Mouse (Mus musculus): ENCODE results near the gene Cfd. TPM values are rescaled to one million over a fixed set of nuclear protein-coding genes. Genes with fewer than 3 reads are reported as not detected.

Cfd gene
- polyA plus RNA-seq, 1 experiment, result not detected

DNA sequence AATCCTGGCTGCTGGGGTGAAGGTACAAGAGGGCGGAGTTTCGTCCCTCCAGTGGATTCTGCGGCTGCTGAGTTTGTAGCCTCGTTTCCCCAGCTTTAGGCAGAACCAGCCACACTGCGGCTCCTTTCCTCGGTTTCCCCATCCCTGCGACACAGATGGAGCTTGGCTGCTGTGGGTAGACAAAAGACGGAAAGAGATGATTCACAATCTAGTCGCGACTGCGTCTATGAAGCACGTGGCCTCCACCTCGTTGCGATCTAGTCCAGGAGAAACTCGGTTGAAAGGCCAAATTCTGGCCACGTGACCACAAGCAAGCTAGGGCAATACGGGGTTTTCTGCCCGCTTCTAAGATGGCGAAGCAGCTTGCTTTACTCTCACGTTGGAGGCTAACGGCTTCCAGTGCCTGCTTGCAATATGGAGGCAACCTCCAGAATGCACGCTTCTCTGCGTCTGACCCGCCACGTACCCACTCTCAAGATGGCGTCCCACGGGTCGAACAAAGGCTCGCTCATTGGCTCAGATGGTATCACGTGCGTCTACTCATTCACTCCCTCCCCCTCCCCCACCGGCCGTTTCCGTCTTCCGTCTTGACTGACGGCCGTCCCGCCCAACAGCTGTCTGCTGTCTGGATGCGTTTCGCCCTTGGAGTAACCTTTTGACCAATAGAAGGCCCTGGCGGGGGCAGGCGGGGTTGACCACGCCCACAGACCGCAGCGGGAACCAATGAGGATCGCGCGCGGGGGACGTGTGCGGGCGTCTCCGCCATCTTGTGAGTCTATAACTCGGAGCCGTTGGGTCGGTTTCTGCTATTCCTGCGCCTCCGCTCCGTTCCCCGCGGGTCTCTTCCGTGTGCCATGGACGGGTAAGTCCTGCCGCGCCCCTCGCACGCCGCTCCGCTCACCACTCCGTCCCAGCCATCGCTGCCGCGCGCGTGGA, 36.5 kb upstream of the Cfd start, which contains the start of gene Ptbp1:
Gene Ptbp1, plus strand, starts transcription at position 568 of the 936 bp plus-strand sequence.
- Histone ChIP-seq H3K27ac (ENCODE audit: insufficient read depth, low read length) (peak within 1 kb of the TSS; percentile 96), H3K4me1 (ENCODE audit: control insufficient read depth, insufficient read depth, low read length) (peaks cover 13% of the 10 kb centered on the region; the same call in 1 of the 2 replicates), H3K4me3 (ENCODE audit: insufficient read depth, low read length) (peak within 1 kb of the TSS; percentile 97)
- TF ChIP-seq POLR2A (IDR thresholded peaks at IDR 0.05; ENCODE audit: low read depth, low read length) (peak; percentile 100), CTCF (IDR thresholded peaks at IDR 0.05; ENCODE audit: borderline replicate concordance, insufficient read depth, low read length) (no peak)

DNA sequence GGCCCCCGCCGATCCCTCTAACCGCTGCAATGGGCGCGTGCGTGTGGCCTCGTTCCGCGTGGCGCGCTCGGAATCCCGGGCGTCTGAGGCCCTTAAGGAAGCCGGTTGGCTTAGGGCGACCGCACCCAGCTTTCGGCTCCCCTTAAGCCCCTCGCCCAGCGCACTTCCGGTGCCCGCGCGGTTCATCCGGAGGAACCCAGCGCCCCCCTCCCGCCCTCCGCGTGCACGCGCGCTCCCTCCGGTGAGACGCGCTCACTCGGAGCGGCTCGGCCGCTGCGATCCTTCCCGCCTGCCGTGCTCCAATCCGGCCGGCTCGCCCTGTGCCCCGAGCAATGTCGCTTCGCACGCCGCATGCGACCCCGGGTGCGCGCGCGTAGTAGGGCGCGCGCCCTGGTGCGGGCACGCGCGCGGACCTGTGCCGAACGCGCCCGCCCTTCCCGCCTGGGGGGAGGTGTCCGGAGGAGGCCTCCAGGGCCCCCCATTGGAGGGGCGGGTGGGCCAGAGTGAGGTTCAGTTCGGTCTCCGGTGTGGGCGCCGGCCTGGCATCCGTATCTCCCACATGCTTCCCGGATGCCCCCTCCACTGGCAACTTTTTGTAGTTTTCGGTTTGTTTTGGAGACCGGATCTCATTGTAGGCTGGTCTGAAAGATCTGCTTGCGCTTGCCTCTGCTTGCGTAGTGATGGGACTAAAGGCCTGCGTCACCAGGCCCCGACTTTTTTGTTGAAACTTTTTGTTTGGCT, 35.7 kb upstream of the Cfd start:
- H3K27ac ChIP-seq (ENCODE audit: insufficient read depth, low read length), result peak overlapping the region; percentile 94
- H3K4me1 ChIP-seq (ENCODE audit: control insufficient read depth, insufficient read depth, low read length), result peaks cover 13% of the 10 kb centered on the region; the same call in 1 of the 2 replicates
- peak overlapping the region; percentile 97 for H3K4me3 ChIP-seq (ENCODE audit: insufficient read depth, low read length)
- TF ChIP-seq POLR2A (IDR thresholded peaks at IDR 0.05; ENCODE audit: low read depth, low read length), result no peak; the same call in none of the 2 replicates
- no peak for TF ChIP-seq CTCF (IDR thresholded peaks at IDR 0.05; ENCODE audit: borderline replicate concordance, insufficient read depth, low read length)

DNA sequence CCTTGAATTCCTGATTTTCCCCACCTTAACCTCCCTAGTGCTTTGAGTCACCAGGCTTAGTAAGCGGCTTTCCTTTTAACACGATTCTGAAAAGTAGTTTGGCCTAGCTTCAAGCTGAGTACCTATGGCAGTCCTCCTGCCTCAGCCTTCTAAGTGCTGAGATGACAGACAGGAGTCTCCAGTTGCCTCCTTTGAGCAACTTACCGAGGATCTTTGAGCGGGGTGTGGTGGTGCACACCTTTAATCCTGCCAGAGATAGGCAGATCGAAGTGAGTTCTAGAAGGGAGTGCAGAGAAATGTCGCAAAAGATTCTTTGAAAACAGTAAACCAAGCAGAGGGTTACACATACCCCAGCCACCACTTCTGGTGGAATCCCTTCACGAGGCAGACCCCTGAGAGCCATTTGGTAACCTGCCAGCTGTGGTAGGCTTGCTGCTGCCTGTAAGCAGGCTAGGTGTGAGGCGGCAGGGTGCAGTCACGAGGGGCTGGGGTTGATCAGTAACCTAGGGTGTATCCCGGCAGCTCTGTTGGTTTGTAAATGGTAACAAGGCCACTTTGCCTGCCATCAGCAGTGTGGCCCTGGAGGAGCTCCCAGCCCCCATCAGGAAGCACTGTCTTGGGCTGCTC, 35.0 kb upstream of the Cfd start:
- peak overlapping the region; percentile 94 for H3K27ac ChIP-seq (ENCODE audit: insufficient read depth, low read length)
- peaks cover 13% of the 10 kb centered on the region; the same call in 1 of the 2 replicates for H3K4me1 ChIP-seq (ENCODE audit: control insufficient read depth, insufficient read depth, low read length)
- peak overlapping the region; percentile 97 for H3K4me3 ChIP-seq (ENCODE audit: insufficient read depth, low read length)
- TF ChIP-seq POLR2A (IDR thresholded peaks at IDR 0.05; ENCODE audit: low read depth, low read length) (no peak; the same call in 1 of the 2 replicates), CTCF (IDR thresholded peaks at IDR 0.05; ENCODE audit: borderline replicate concordance, insufficient read depth, low read length) (no peak)

DNA sequence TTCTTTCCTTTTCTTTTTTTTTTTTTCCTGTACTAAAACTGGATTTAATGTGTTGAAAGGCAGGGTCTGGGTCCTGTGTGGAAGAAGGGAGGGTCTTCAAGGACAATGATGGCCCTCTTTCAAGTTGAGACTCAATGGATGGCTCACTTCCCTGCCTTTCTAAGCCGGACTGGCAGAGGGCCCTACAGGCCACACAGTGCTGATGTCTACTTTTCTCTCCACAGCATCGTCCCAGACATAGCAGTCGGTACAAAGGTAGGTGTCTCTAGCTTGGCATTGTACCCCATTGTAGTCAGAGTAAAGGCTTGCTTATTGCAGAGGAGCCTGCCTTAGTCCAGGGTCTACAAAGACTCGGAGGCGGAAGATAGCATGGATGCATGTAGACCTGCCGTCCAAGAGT, 34.4 kb upstream of the Cfd start:
- Histone ChIP-seq H3K27ac (ENCODE audit: insufficient read depth, low read length) (no peak overlapping the region), H3K4me1 (ENCODE audit: control insufficient read depth, insufficient read depth, low read length) (peaks cover 13% of the 10 kb centered on the region; the same call in 1 of the 2 replicates)

DNA sequence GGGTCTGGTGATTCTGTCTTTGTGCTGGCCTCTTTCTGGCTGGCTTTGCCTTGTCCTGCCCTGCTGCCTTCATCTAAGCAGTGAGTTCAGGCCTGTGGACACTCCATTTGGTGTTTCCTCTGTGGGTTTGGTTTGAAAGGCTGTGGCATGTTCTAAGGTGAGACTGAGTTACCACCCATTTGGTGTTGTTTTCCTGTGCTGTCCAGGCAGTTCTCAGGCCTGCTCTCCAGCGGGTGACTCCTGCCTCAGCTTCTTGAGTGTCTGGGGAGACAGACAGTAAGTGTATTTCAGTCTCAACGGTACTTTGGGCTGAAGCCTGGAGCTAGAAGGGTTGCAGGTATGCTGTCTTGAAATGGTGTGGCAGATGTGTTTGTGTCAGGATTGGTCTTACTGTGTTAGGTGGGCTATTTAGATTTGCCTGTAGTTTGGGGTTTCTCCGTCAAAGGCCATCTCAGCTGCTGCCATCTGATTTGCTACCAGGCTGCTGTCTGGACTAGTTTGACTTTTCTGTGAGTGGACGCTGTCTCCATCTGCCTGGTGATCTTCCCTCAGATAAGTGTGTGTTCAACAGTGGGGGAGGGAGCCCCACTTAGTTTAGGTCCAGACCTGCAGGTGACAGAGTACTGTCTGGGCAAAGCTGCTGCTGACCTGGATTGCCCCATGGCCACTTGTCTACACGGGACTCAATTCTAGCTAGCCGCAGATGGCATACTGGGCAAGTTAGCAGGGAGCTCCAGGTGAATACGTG, 33.8 kb upstream of the Cfd start:
- Histone ChIP-seq H3K27ac (ENCODE audit: insufficient read depth, low read length) (no peak overlapping the region), H3K4me3 (ENCODE audit: insufficient read depth, low read length) (peak overlapping the region; percentile 97), H3K4me1 (ENCODE audit: control insufficient read depth, insufficient read depth, low read length) (peaks cover 9% of the 10 kb centered on the region; the same call in 1 of the 2 replicates)
- TF ChIP-seq POLR2A (IDR thresholded peaks at IDR 0.05; ENCODE audit: low read depth, low read length) (no peak), CTCF (IDR thresholded peaks at IDR 0.05; ENCODE audit: borderline replicate concordance, insufficient read depth, low read length) (no peak)

More for the DNA sequence above, 34.4 kb upstream of the Cfd start:
- H3K4me3 ChIP-seq (ENCODE audit: insufficient read depth, low read length), result peak overlapping the region; percentile 97
- TF ChIP-seq CTCF (IDR thresholded peaks at IDR 0.05; ENCODE audit: borderline replicate concordance, insufficient read depth, low read length) (no peak), POLR2A (IDR thresholded peaks at IDR 0.05; ENCODE audit: low read depth, low read length) (no peak)

DNA sequence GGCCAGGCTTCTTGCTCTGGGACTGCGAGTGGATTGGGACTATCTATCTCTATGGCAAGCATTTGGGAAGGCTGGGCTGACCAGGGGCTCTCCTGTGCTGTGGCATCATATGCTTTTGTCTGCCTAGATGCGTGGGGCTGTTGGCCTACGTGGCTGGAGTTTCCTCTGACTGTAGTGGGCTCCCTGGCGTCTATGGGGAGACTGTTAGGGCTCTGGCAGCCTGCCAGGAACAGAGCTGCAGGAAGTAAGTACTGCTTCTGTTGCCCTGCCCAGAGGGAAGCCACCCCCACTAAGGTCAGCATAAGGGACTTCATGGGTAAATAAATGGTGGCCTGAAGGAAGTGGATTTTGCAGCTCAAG, 33.2 kb upstream of the Cfd start:
- no peak overlapping the region for H3K27ac ChIP-seq (ENCODE audit: insufficient read depth, low read length)
- H3K4me1 ChIP-seq (ENCODE audit: control insufficient read depth, insufficient read depth, low read length), result peaks cover 5% of the 10 kb centered on the region; the same call in 1 of the 2 replicates
- peak overlapping the region; percentile 97 for H3K4me3 ChIP-seq (ENCODE audit: insufficient read depth, low read length)
- TF ChIP-seq POLR2A (IDR thresholded peaks at IDR 0.05; ENCODE audit: low read depth, low read length), result no peak
- TF ChIP-seq CTCF (IDR thresholded peaks at IDR 0.05; ENCODE audit: borderline replicate concordance, insufficient read depth, low read length), result no peak

DNA sequence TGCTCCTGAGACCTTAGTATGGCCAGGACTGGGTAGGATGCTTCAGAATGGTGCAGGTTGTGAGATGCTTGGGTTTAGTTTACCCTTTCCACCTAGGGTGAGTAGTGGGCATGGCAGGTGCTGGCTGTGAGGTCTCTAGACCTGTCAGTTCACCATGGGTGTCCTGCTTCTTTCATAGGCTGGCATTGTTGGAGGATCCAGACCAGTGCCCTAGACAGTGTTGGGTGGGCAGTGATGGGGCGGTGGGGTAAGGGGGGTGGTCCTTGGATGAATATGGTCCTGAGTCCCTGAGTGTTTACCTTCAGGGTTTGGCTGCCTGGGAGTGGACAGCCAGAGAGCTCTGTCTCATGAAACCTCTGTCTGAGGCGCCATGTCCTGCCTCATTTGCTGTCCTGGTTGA, 32.8 kb upstream of the Cfd start:
- no peaks in the 10 kb centered on the region for H3K4me1 ChIP-seq (ENCODE audit: control insufficient read depth, insufficient read depth, low read length)
- H3K27ac ChIP-seq (ENCODE audit: insufficient read depth, low read length), result no peak overlapping the region
- TF ChIP-seq POLR2A (IDR thresholded peaks at IDR 0.05; ENCODE audit: low read depth, low read length) (no peak), CTCF (IDR thresholded peaks at IDR 0.05; ENCODE audit: borderline replicate concordance, insufficient read depth, low read length) (no peak)
- H3K4me3 ChIP-seq (ENCODE audit: insufficient read depth, low read length), result peak overlapping the region; percentile 97

DNA sequence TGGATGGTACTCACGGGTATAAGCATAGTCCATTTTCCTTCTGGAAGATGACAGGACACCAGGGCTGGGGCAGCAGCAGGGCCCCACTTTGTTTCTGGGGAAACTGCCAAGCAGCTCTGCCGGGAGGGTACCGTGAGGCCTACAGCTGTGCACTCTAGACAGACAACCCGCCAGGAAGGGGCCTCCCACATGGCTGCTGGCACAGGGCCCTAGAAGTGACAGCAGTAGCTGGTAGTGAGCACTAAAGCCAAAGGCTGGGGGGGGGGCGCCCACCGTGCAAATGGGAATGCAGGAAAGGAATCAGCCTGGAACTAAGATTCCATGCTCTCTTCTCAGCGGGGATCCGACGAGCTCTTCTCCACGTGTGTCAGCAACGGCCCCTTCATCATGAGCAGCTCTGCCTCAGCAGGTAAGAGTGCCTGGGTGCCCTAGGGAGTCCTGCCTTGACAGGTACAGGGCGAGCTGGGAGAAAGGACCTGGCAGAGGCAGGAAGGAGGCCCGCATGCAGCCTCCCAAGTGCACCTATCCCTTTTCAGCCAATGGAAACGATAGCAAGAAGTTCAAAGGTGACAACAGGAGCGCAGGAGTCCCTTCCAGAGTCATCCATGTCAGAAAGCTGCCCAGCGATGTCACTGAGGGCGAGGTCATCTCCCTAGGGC, 32.1 kb upstream of the Cfd start:
- H3K4me1 ChIP-seq (ENCODE audit: control insufficient read depth, insufficient read depth, low read length), result no peaks in the 10 kb centered on the region
- peak overlapping the region; percentile 97 for H3K4me3 ChIP-seq (ENCODE audit: insufficient read depth, low read length)
- no peak for TF ChIP-seq CTCF (IDR thresholded peaks at IDR 0.05; ENCODE audit: borderline replicate concordance, insufficient read depth, low read length)
- TF ChIP-seq POLR2A (IDR thresholded peaks at IDR 0.05; ENCODE audit: low read depth, low read length), result no peak
- no peak overlapping the region for H3K27ac ChIP-seq (ENCODE audit: insufficient read depth, low read length)
